Mouse (Mus musculus) thymus, postnatal 10 days (tissue): ENCODE results near the gene Ccdc107.
"Not testable (repeated sequence)": the region's sequence is repeated elsewhere in the genome, so short reads cannot be mapped to it uniquely, and the experiment has no call there.

Source experiments
- DNase-seq, 2 experiments: peaks; one replicate each; pipeline ENCODE4 v3.0.0; 2021; ENCODE audit warnings: low spot score in 2 of 2

The Ccdc107 gene

GRCm38 (mm10) chr4:43483535-43484091, 9.1 kb upstream of the Ccdc107 start, which contains the start of gene Sit1:
TSS of gene Sit1 (minus strand) at chr4:43483734.
- peak; percentile 83 to 85 for DNase-seq

- not testable (repeated sequence) for DNase-seq
These were observed 7.0 kb upstream of the Ccdc107 start for GRCm38 (mm10) chr4:43485666-43486065.

DNA sequence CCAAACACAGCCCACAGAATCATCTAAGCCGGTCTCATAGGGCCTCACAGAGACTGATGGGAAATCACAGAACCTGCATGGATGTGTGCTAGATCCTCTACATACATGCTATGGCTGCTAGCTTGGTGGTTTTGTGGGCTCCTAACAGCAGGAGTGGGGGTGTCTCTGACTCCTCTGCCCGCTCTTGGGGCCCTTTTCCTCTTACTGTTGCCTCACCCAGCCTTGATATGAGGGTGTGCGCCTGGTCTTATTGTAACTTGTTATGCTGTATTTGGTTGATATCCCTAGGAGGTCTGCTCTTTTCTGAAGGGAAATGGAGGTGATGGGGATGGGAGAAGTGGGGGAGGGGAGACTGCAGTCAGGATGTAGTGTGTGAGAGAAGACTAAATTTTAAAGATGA, 3.1 kb upstream of the Ccdc107 start:
- DNase-seq: no peak

GRCm38 (mm10) chr4:43490801-43491200, 1.9 kb upstream of the Ccdc107 start:
- DNase-seq: no peak

DNA sequence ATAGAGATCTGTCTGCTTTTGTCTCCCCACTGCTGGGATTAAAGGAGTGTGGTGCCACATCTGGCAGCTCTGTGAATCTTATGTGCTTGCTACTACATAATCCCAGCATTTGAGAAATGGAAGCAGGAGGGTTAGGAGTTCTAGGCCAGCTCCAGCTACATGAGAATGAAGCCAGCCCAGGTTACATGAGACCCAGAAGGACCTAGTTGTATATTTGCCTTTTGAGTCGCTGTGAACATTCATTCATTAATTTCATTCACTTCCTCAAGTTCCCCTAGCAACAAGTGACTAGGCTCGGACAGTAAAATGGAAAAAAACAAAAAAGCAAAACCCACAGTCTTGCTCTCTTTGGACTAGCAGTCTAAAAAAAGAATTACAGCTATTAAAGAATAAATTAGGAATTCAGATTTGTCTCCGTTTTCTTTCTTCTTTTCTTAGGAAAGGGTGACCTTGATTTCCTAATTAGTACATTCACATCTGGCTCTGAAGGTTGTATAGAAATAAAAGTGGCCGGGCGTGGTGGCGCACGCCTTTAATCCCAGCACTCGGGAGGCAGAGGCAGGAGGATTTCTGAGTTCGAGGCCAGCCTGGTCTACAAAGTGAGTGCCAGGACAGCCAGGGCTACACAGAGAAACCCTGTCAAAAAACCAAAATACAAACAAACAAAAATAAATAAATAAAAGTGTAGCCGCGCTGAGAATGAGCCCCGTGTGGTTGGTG, 439 bp upstream of the Ccdc107 start:
- no peak for DNase-seq

GRCm38 (mm10) chr4:43493186-43493845, 616 bp downstream of the Ccdc107 start:
- peak; percentile 98 to 99 for DNase-seq

DNA sequence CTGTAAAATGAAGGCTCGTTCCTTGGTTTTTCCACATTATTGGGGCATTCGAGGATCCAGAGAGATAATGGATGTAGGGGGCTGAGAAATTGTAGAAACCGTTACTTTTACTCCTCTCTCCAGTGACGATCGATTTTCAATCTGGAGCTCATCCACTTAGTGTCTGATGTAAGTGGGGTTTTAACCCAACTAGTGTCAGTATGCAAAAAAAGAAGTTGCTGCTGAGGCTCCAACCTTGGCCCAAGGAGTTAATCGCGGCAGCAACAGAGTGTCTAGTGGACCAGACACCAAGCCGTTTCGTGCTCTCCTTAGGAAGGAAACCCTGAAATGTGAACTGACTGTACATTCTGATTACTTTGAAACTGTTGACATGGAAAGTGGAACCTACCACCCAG, 1.1 kb downstream of the Ccdc107 start:
- no peak for DNase-seq

GRCm38 (mm10) chr4:43496587-43496986, 3.9 kb downstream of the Ccdc107 start:
- no peak for DNase-seq

DNA sequence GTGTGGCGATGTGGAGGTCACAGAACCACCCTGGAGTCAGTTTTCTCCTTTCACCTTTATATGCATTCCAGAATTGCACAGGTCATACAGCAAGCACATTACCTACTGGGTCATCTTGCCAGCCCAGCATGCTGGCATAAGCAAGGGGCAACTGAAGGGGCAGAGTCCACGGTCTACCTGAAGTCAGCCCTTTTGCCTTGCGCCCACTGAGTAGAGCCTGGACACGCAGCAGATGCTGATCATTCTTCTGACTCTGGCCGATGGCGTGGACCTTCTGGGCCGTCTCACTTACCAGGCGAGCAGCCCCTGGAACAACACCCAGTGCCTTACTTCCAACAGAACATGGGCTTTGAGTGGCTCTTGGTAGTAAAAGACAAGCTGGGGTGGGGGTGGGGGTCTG, 4.7 kb downstream of the Ccdc107 start:
- no peak for DNase-seq

GRCm38 (mm10) chr4:43497946-43498345, 5.2 kb downstream of the Ccdc107 start:
- DNase-seq: no peak

DNA sequence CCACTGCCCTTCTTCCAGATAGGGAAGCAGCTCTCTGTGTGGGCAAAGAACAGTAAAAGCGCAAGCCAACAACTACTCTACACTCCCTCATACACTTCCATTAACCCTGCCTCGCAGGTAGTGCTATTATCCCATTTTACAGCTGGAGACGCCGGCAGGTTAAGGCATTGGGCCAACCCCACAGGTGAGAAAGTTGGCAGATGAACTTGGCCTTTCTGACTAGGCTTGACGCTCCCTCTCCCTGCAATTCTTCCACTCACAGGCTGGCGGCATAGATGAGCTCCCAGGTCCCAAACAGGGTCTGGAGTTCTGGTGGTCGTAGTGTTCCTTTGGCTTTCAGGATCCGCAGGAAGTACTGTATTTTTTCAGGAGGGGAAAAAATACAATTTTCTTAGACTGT, 6.3 kb downstream of the Ccdc107 start:
- DNase-seq: peak in 1 of 2 experiments; percentile 49

- DNase-seq: peak; percentile 64 to 66
These were observed 7.0 kb downstream of the Ccdc107 start, which contains the start of gene Arhgef39 for GRCm38 (mm10) chr4:43499407-43500333. TSS of gene Arhgef39 (minus strand) at chr4:43499695.

- DNase-seq: no peak
These were observed 10.3 kb downstream of the Ccdc107 start for GRCm38 (mm10) chr4:43503041-43503440.

- DNase-seq: no peak
These were observed 10.8 kb downstream of the Ccdc107 start for GRCm38 (mm10) chr4:43503506-43503905.

GRCm38 (mm10) chr4:43504269-43504668, 11.6 kb downstream of the Ccdc107 start:
- DNase-seq: no peak

- no peak for DNase-seq
These were observed 13.4 kb downstream of the Ccdc107 start for GRCm38 (mm10) chr4:43506074-43506473.

DNA sequence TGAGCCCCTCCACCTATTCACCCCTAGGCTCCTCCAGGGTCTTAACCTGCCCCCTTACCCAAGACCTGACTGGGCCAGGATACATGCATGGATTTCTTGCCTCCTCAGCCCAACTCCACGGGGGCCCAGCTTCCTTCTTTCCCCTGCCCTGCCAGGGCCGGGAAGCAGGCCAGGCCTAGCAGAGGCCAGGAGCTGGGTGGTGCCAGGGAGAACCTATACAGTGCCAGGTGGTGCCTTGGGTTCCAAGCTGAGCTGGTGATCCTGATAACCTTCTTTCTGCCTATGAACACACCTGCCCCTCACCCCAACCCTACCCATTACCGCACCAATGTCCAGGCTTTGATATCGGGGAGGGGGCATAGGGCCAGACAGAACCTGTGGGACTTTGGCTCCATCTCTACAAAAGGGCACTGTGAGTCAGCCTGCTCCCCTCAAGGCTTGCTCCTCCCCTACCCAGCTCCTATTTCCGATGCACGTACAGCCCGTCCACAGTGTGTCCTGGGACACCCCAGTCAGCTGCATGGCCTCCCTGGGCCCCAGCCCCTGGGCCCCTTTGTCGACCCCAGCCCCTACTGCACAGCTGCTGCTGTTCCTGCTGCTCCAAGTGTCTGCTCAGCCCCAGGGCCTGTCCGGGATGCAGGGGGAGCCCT, 14.0 kb downstream of the Ccdc107 start, which contains the start of gene Car9:
Car9 (plus strand) TSS at position 431 of the 650 bp plus-strand sequence.
- no peak for DNase-seq

DNA sequence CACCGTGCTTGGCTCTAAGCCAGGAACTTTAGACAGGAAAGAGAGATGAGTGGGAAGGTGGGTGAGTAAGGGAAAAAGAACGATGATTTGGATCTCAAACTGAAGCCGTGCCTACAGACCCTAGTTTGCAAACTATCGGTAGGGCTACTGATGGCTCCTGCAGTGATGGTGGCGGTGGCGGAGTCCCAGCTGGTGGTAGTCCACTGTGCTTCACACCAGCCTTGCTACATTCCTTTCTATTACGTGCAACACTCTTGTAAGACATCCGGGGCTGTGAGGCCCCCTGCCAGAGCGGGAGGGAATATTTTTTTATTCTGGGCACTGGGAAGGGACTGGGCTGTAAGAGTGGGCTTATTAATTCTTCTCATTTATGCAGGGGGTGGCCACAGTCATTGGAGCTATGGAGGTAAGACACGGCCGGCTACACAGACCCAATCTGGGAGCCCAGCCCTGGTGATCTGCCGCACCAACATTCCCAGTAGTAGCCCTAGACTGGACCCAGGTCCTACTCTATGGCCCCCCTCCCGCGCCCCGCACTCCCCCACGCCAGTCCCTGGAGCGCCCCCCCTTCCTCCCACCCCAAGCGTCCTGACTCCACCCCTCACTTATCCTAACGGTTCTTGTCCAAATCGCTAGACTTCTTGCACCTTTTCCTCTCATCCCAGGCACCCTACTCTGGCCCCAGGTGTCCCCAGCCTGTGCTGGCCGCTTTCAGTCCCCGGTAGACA, 15.4 kb downstream of the Ccdc107 start:
- DNase-seq: no peak

DNA sequence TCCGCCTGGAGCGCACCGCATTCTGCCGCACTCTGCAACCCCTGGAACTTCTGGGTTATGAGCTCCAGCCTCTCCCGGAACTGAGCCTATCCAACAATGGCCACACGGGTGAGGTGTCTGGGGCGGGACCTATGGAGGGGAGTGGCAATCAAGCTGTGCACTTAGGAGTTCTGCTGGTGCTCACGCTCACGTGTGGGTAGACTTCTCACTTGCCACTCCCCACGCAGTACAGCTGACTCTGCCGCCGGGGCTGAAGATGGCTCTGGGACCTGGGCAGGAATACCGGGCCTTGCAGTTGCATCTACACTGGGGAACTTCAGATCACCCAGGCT, 15.9 kb downstream of the Ccdc107 start:
- peak; percentile 63 to 64 for DNase-seq

DNA sequence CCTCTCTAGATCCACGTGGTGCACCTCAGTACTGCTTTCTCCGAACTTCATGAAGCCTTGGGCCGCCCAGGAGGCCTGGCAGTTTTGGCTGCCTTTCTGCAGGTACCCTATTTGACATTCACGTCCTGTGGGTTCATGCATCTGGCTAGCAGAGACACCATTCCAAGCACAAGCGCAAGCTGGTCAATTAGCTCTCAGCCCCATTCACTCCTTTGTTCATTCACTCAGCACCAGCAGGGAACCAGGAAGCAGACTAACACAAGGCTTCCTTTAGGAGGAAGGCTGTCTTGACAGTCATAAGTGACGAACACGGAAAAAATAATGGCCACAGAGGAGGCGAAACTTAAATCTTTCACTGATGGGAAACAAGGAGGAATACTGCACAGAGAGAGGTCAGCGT, 16.4 kb downstream of the Ccdc107 start:
- no peak for DNase-seq
